Mouse (Mus musculus) urinary bladder, postnatal 4 days (tissue): ENCODE measurements around the gene Saxo1.
A peak's percentile ranks its signal among the peaks of the same experiment; 100 is the strongest.

Experiments used
- DNase-seq, 2 experiments: peaks; one replicate each; pipeline ENCODE4 v3.0.0; 2021 to 2022; ENCODE audit warnings: low spot score in 2 of 2

The Saxo1 gene

GRCm38 (mm10) chr4:86422586-86422985, 135.5 kb downstream of the Saxo1 start:
- DNase-seq = no peak

GRCm38 (mm10) chr4:86416401-86417025, 141.6 kb downstream of the Saxo1 start:
- no peak for DNase-seq

GRCm38 (mm10) chr4:86413388-86413787, 144.7 kb downstream of the Saxo1 start:
- no peak for DNase-seq

GRCm38 (mm10) chr4:86410946-86411345, 147.2 kb downstream of the Saxo1 start:
- DNase-seq = no peak

GRCm38 (mm10) chr4:86408421-86408820, 149.7 kb downstream of the Saxo1 start:
- DNase-seq = no peak

GRCm38 (mm10) chr4:86407200-86407527, 151.0 kb downstream of the Saxo1 start:
- no peak for DNase-seq

GRCm38 (mm10) chr4:86406501-86407199, 151.5 kb downstream of the Saxo1 start:
- no peak for DNase-seq

GRCm38 (mm10) chr4:86401116-86401515, 157.0 kb downstream of the Saxo1 start:
- DNase-seq = peak in 1 of 2 experiments; percentile 16

GRCm38 (mm10) chr4:86397470-86397869, 160.7 kb downstream of the Saxo1 start:
- peak in 1 of 2 experiments; percentile 32 for DNase-seq

- peak in 1 of 2 experiments; percentile 35 for DNase-seq
Observed at GRCm38 (mm10) chr4:86396672-86397288, 161.3 kb downstream of the Saxo1 start.

- DNase-seq = peak in 1 of 2 experiments; percentile 46
Observed at GRCm38 (mm10) chr4:86395636-86396035, 162.5 kb downstream of the Saxo1 start.
